Mouse (Mus musculus) ES-E14 (cell line): Measurements from ENCODE around the gene Cracr2a.

Experiments
- CHD2 ChIP-seq: IDR thresholded peaks from 2 replicates; pipeline ENCODE4 v1.6.1; 2014; ENCODE audit warnings: mild to moderate bottlenecking, low read depth, low read length, inconsistent platforms
- HCFC1 ChIP-seq: IDR thresholded peaks from 2 replicates; pipeline ENCODE4 v1.6.1; 2012; ENCODE audit warnings: low read length, inconsistent platforms, borderline replicate concordance; ENCODE audit not compliant: insufficient read depth
- MAFK ChIP-seq: IDR thresholded peaks from 2 replicates; pipeline ENCODE4 v1.6.1; 2014; ENCODE audit warnings: mild to moderate bottlenecking, low read depth, low read length, inconsistent platforms; ENCODE audit not compliant: insufficient read depth
- ZC3H11A ChIP-seq: IDR thresholded peaks from 2 replicates; pipeline ENCODE4 v1.6.1; 2012; ENCODE audit warnings: low read depth, mild to moderate bottlenecking, inconsistent platforms, low read length, borderline replicate concordance
- ZNF384 ChIP-seq: IDR thresholded peaks from 2 replicates; pipeline ENCODE4 v1.6.1; 2012; ENCODE audit warnings: low read depth, low read length, inconsistent platforms

DNA sequence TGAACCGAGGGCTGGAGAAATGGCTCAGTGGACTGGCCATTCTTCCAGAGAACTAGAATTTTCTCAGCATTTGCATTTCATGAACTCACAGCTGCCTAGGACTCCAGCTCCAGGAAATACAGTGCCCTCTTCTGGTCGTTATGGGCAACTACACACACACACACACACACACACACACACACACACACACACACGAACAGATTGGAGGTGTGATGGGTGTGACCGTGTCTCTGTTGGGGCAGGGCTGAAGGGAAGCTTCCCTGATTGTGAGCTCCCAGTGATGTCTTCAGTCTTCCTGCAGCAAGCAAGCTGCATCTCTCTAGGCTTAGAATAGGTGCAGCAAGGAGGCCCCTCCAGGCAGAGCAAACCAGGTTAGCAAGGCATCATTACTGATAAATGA, 8.2 kb upstream of the Cracr2a start:
- TF ChIP-seq ZNF384 (no peak), CHD2 (no peak), MAFK (no peak), HCFC1 (no peak), ZC3H11A (no peak)
